Mouse (Mus musculus) MEL (cell line): ENCODE measurements around the gene Morc2a. TPM values are rescaled to one million over a fixed set of nuclear protein-coding genes. Genes with fewer than 3 reads are reported as not detected.

Experiments
- DNase-seq: peaks from one replicate; pipeline ENCODE4 v3.0.0; 2011; ENCODE audit warnings: low read depth, low spot score
- H3K27ac ChIP-seq: 2 replicates; pipeline ENCODE4 v1.5.1; 2012; ENCODE audit warnings: low read depth, mild to moderate bottlenecking, control low read depth, low read length, moderate library complexity; ENCODE audit not compliant: control insufficient read depth
- H3K27me3 ChIP-seq, 2 experiments: fragments of 150-350 bp in 1 of 2; sonication (generic) in 1 of 2; 2 replicates each; pipeline ENCODE4 v1.6.1; 2012; ENCODE audit warnings: low read length in 2 of 2, mild to moderate bottlenecking in 2 of 2, improper control_type of control experiment in 1 of 2, moderate library complexity in 1 of 2; ENCODE audit not compliant: insufficient read depth in 2 of 2, control insufficient read depth in 1 of 2
- H3K36me3 ChIP-seq, 2 experiments: 2 replicates each; pipeline ENCODE4 v1.6.1; 2012 to 2014; ENCODE audit warnings: low read length in 2 of 2, improper control_type of control experiment in 1 of 2, inconsistent platforms in 1 of 2, mild to moderate bottlenecking in 1 of 2; ENCODE audit not compliant: insufficient read depth in 2 of 2, control insufficient read depth in 1 of 2
- H3K4me1 ChIP-seq, 2 experiments: fragments of 150-350 bp in 1 of 2; sonication (generic) in 1 of 2; 2 replicates each; pipeline ENCODE4 v1.6.1; 2012; ENCODE audit warnings: low read length in 2 of 2, improper control_type of control experiment in 1 of 2, mild to moderate bottlenecking in 1 of 2; ENCODE audit not compliant: insufficient read depth in 2 of 2, control insufficient read depth in 1 of 2
- H3K4me3 ChIP-seq, 2 experiments: fragments of 150-350 bp in 1 of 2; sonication (generic) in 1 of 2; 2 replicates each; pipeline ENCODE4 v1.5.1; 2012; ENCODE audit warnings: low read depth in 2 of 2, low read length in 2 of 2, mild to moderate bottlenecking in 2 of 2, moderate library complexity in 2 of 2, control low read depth in 1 of 2, improper control_type of control experiment in 1 of 2; ENCODE audit not compliant: control insufficient read depth in 1 of 2, insufficient read depth in 1 of 2
- H3K79me2 ChIP-seq: 2 replicates; pipeline ENCODE4 v1.6.1; 2012; ENCODE audit warnings: mild to moderate bottlenecking, low read length, moderate library complexity; ENCODE audit not compliant: control insufficient read depth, poor library complexity, insufficient read depth
- H3K9ac ChIP-seq: 2 replicates; pipeline ENCODE4 v1.6.1; 2012; ENCODE audit warnings: low read depth, mild to moderate bottlenecking, control low read depth, low read length, moderate library complexity; ENCODE audit not compliant: control insufficient read depth, poor library complexity, severe bottlenecking
- H3K9me3 ChIP-seq: fragments of 150-350 bp; sonication (generic); replicated peaks from 2 replicates; pipeline ENCODE4 v1.6.1; 2012; ENCODE audit warnings: mild to moderate bottlenecking, low read length, improper control_type of control experiment, moderate library complexity; ENCODE audit not compliant: insufficient read depth
- CTCF ChIP-seq, 3 experiments: IDR thresholded peaks in 2 of 3; conservative IDR thresholded peaks in 1 of 3; 2 replicates each; pipeline ENCODE4 v1.5.1; 2011 to 2012; ENCODE audit warnings: low read length in 3 of 3, low read depth in 2 of 3, mild to moderate bottlenecking in 2 of 3, improper control_type of control experiment in 1 of 3, inconsistent platforms in 1 of 3, mixed read lengths in 1 of 3, moderate library complexity in 1 of 3; ENCODE audit not compliant: control insufficient read depth in 1 of 3, insufficient read depth in 1 of 3, poor library complexity in 1 of 3, severe bottlenecking in 1 of 3
- ELF1 ChIP-seq: IDR thresholded peaks from 2 replicates; pipeline ENCODE4 v1.6.1; 2014; ENCODE audit warnings: low read depth, mild to moderate bottlenecking, inconsistent platforms, low read length, improper control_type of control experiment, moderate library complexity
- EP300 ChIP-seq, 2 experiments: IDR thresholded peaks; 2 replicates each; pipeline ENCODE4 v1.6.1; 2011; ENCODE audit warnings: improper control_type of control experiment in 2 of 2, low read length in 2 of 2, low read depth in 1 of 2, mild to moderate bottlenecking in 1 of 2
- GABPA ChIP-seq: IDR thresholded peaks from 2 replicates; pipeline ENCODE4 v1.6.1; 2012; ENCODE audit warnings: low read depth, mild to moderate bottlenecking, inconsistent platforms, low read length, improper control_type of control experiment, moderate library complexity
- GATA1 ChIP-seq: IDR thresholded peaks from 2 replicates; pipeline ENCODE4 v1.6.1; 2011; ENCODE audit warnings: low read depth, low read length, improper control_type of control experiment
- JUND ChIP-seq: IDR thresholded peaks from 2 replicates; pipeline ENCODE4 v1.6.1; 2011; ENCODE audit warnings: low read depth, mild to moderate bottlenecking, improper control_type of control experiment, low read length
- MAX ChIP-seq: IDR thresholded peaks from 2 replicates; pipeline ENCODE4 v1.6.1; 2011; ENCODE audit warnings: low read length, improper control_type of control experiment
- MEF2A ChIP-seq: IDR thresholded peaks from 2 replicates; pipeline ENCODE4 v1.6.1; 2014; ENCODE audit warnings: low read depth, mild to moderate bottlenecking, inconsistent platforms, low read length, improper control_type of control experiment; ENCODE audit not compliant: poor library complexity, insufficient replicate concordance, severe bottlenecking; ENCODE audit errors: extremely low read depth
- NELFE ChIP-seq: IDR thresholded peaks from 2 replicates; pipeline ENCODE4 v1.6.1; 2011; ENCODE audit warnings: low read depth, low read length, improper control_type of control experiment
- POLR2A ChIP-seq, 2 experiments: IDR thresholded peaks; 2 replicates each; pipeline ENCODE4 v1.6.1; 2011 to 2012; ENCODE audit warnings: low read length in 2 of 2, mild to moderate bottlenecking in 2 of 2, control low read depth in 1 of 2, improper control_type of control experiment in 1 of 2, low read depth in 1 of 2, moderate library complexity in 1 of 2; ENCODE audit not compliant: control insufficient read depth in 1 of 2, insufficient read depth in 1 of 2, poor library complexity in 1 of 2
- POLR2AphosphoS5 ChIP-seq: IDR thresholded peaks from 2 replicates; pipeline ENCODE4 v1.6.1; 2012; ENCODE audit warnings: low read depth, borderline replicate concordance, mild to moderate bottlenecking, inconsistent platforms, low read length, moderate library complexity, mixed read lengths
- RAD21 ChIP-seq: IDR thresholded peaks from 2 replicates; pipeline ENCODE4 v1.6.1; 2011; ENCODE audit warnings: mild to moderate bottlenecking, low read depth, low read length, improper control_type of control experiment
- RCOR1 ChIP-seq: IDR thresholded peaks from 2 replicates; pipeline ENCODE4 v1.6.1; 2012; ENCODE audit warnings: low read depth, mild to moderate bottlenecking, inconsistent platforms, low read length, improper control_type of control experiment
- TBP ChIP-seq: IDR thresholded peaks from 2 replicates; pipeline ENCODE4 v1.8.0; 2011; ENCODE audit warnings: low read depth, low read length, improper control_type of control experiment
- USF2 ChIP-seq, 2 experiments: IDR thresholded peaks; 2 replicates each; pipeline ENCODE4 v1.6.1; 2011 to 2012; ENCODE audit warnings: improper control_type of control experiment in 2 of 2, low read length in 2 of 2, borderline replicate concordance in 1 of 2, inconsistent platforms in 1 of 2, low read depth in 1 of 2, mild to moderate bottlenecking in 1 of 2; ENCODE audit not compliant: insufficient read depth in 1 of 2
- ZKSCAN1 ChIP-seq: IDR thresholded peaks from 2 replicates; pipeline ENCODE4 v1.6.1; 2012; ENCODE audit warnings: low read depth, mild to moderate bottlenecking, inconsistent platforms, low read length, improper control_type of control experiment, moderate library complexity
- ZMIZ1 ChIP-seq: IDR thresholded peaks from 2 replicates; pipeline ENCODE4 v1.6.1; 2012; ENCODE audit warnings: low read depth, mild to moderate bottlenecking, inconsistent platforms, low read length, improper control_type of control experiment, moderate library complexity
- ZNF384 ChIP-seq: IDR thresholded peaks from 2 replicates; pipeline ENCODE4 v1.6.1; 2012; ENCODE audit warnings: low read depth, mild to moderate bottlenecking, inconsistent platforms, low read length, improper control_type of control experiment
- polyA plus RNA-seq, 2 experiments: library from polyadenylated mRNA; stranded (reverse) in 1 of 2; unstranded in 1 of 2; fragments of >175 nt in 1 of 2; fragments of >200 nt in 1 of 2; gene quantifications; 2 replicates each; pipeline versions ENCODE4 v1.2.1 to v1.2.4; 2012; ENCODE audit warnings: low replicate concordance in 2 of 2, low read depth in 1 of 2; ENCODE audit not compliant: insufficient read length in 2 of 2, insufficient read depth in 1 of 2, missing spikeins in 1 of 2
- total RNA-seq: library from RNA; depleted of rRNA; stranded (reverse); fragments of 300-350 nt; gene quantifications from 2 replicates; pipeline ENCODE4 v1.2.3, GENCODE M21; 2012

The Morc2a gene
- total and polyA plus RNA-seq, 3 experiments = 14.7 to 25.6 (median 23.4) TPM

GRCm38 (mm10) chr11:3703089-3703992 is 54.4 kb downstream of the Morc2a start:
- Histone ChIP-seq H3K9ac (no peak overlapping the region), H3K36me3 (no peaks in the 10 kb centered on the region), H3K27ac (no peak overlapping the region), H3K79me2 (no peaks in the 10 kb centered on the region), H3K9me3 (no peaks in the 10 kb centered on the region), H3K27me3 (no peaks in the 10 kb centered on the region), H3K4me1 (no peaks in the 10 kb centered on the region), H3K4me3 (no peak overlapping the region)
- DNase-seq = no peak
- TF ChIP-seq TBP (no peak), USF2 (IDR thresholded peaks at IDR 0.05; ENCODE audit: borderline replicate concordance in 1 of 2, insufficient read depth in 1 of 2, low read depth in 1 of 2, low read length in 2 of 2) (no peak)

- Histone ChIP-seq H3K79me2 (no peaks in the 10 kb centered on the region), H3K36me3 (no peaks in the 10 kb centered on the region)
- TF ChIP-seq GATA1 (no peak), JUND (no peak), ZMIZ1 (no peak), RCOR1 (no peak), ZKSCAN1 (no peak), POLR2AphosphoS5 (no peak), POLR2A (IDR thresholded peaks at IDR 0.05; ENCODE audit: control insufficient read depth in 1 of 2, insufficient read depth in 1 of 2, low read depth in 1 of 2, low read length in 2 of 2, poor library complexity in 1 of 2) (no peak), RAD21 (no peak), USF2 (IDR thresholded peaks at IDR 0.05; ENCODE audit: borderline replicate concordance in 1 of 2, insufficient read depth in 1 of 2, low read depth in 1 of 2, low read length in 2 of 2) (no peak), MAX (no peak), ZNF384 (no peak), EP300 (IDR thresholded peaks at IDR 0.05; ENCODE audit: low read depth in 1 of 2, low read length in 2 of 2) (no peak), GABPA (no peak), MEF2A (no peak), NELFE (no peak), CTCF (IDR thresholded peaks at IDR 0.05 in 2 of 3, conservative IDR thresholded peaks at IDR 0.05 in 1 of 3; ENCODE audit: control insufficient read depth in 1 of 3, insufficient read depth in 1 of 3, low read depth in 2 of 3, low read length in 3 of 3, poor library complexity in 1 of 3, severe bottlenecking in 1 of 3) (no peak), ELF1 (no peak)
Observed at GRCm38 (mm10) chr11:3704404-3704803, 55.4 kb downstream of the Morc2a start.

More at GRCm38 (mm10) chr11:3704404-3704803, 55.4 kb downstream of the Morc2a start:
- Histone ChIP-seq H3K9ac (no peak overlapping the region), H3K27me3 (no peaks in the 10 kb centered on the region), H3K4me1 (no peaks in the 10 kb centered on the region), H3K9me3 (no peaks in the 10 kb centered on the region), H3K27ac (no peak overlapping the region), H3K4me3 (no peak overlapping the region)
- DNase-seq = no peak
